Mouse (Mus musculus): ENCODE results near the gene Man1c1.

DNA sequence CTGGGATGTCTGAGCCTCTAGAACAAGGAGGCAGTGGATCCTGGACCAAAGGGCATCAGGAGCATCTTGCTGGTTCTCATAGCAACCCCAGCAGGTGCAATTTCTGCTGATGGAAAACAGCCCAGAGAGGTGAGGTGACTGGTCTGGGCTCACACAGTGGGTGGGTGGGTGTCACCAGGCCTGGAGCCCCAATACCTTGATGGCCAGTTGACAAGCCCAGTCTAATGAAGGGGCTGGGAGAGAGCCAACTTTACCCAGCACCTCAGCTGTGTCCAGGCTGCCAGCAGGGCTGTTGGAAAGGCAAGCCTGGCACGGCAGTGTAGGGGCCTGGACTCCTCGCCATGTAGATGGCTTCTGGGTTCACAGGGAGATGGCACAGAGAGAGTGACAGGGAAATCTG lies 142.1 kb downstream of the Man1c1 start:
- no peak for TF ChIP-seq CTCF (conservative IDR thresholded peaks at IDR 0.05; ENCODE audit: insufficient read depth, insufficient read length, low read depth, low read length)
- TF ChIP-seq POLR2A (IDR thresholded peaks at IDR 0.05; ENCODE audit: low read depth, low read length): no peak

Data from kidney, adult 2 months (tissue).